Mouse (Mus musculus): ENCODE results near the gene Tob1. TPM values are rescaled to one million over a fixed set of nuclear protein-coding genes. Genes with fewer than 3 reads are reported as not detected.

Tob1 gene
- total and polyA plus RNA-seq, 3 experiments = 2.4 to 7.5 TPM; not detected in 1

- TF ChIP-seq NRF1 (IDR thresholded peaks at IDR 0.05; ENCODE audit: insufficient read depth, low read depth, low read length, poor library complexity, severe bottlenecking) (no peak), EP300 (IDR thresholded peaks at IDR 0.05; ENCODE audit: low read depth in 1 of 2, low read length in 2 of 2) (peak; percentile 37 to 60; a peak in 3 of 4 replicates), USF1 (IDR thresholded peaks at IDR 0.05; ENCODE audit: low read depth, low read length) (no peak), GABPA (IDR thresholded peaks at IDR 0.05; ENCODE audit: low read depth, low read length) (no peak), RAD21 (IDR thresholded peaks at IDR 0.05; ENCODE audit: low read depth, low read length) (no peak), CHD1 (IDR thresholded peaks at IDR 0.05; ENCODE audit: low read depth, low read length) (no peak), ZMIZ1 (IDR thresholded peaks at IDR 0.05; ENCODE audit: low read depth, low read length) (no peak), MYB (IDR thresholded peaks at IDR 0.05; ENCODE audit: low read depth, low read length) (no peak)
These were observed 37.5 kb upstream of the Tob1 start (continued) for GRCm38 (mm10) chr11:94173726-94174146.

- DNase-seq (ENCODE audit: low read depth, low spot score) = no peak
- no peak for TF ChIP-seq TAL1 (IDR thresholded peaks at IDR 0.05; ENCODE audit: low read length)
- TF ChIP-seq MYC (IDR thresholded peaks at IDR 0.05; ENCODE audit: low read depth, low read length) = no peak
- TF ChIP-seq POLR2AphosphoS5 (IDR thresholded peaks at IDR 0.05; ENCODE audit: borderline replicate concordance, low read depth, low read length) = no peak
- no peak for TF ChIP-seq ZKSCAN1 (IDR thresholded peaks at IDR 0.05; ENCODE audit: low read depth, low read length)
- TF ChIP-seq BHLHE40 (IDR thresholded peaks at IDR 0.05; ENCODE audit: borderline replicate concordance, low read depth, low read length) = no peak
- no peak for TF ChIP-seq CTCF (IDR thresholded peaks at IDR 0.05 in 2 of 3, conservative IDR thresholded peaks at IDR 0.05 in 1 of 3; ENCODE audit: control insufficient read depth in 1 of 3, insufficient read depth in 1 of 3, low read depth in 2 of 3, low read length in 3 of 3, poor library complexity in 1 of 3, severe bottlenecking in 1 of 3)
- TF ChIP-seq ZMIZ1 (IDR thresholded peaks at IDR 0.05; ENCODE audit: low read depth, low read length) = no peak
- no peak for TF ChIP-seq SIN3A (IDR thresholded peaks at IDR 0.05; ENCODE audit: low read length)
- TF ChIP-seq TBP (IDR thresholded peaks at IDR 0.05; ENCODE audit: low read depth, low read length) = no peak
- TF ChIP-seq TCF12 (IDR thresholded peaks at IDR 0.05; ENCODE audit: low read depth, low read length) = no peak
- TF ChIP-seq SMC3 (IDR thresholded peaks at IDR 0.05; ENCODE audit: low read depth, low read length) = no peak
- no peak for TF ChIP-seq MAFK (IDR thresholded peaks at IDR 0.05; ENCODE audit: borderline replicate concordance, low read depth, low read length)
- no peak for TF ChIP-seq MXI1 (IDR thresholded peaks at IDR 0.05; ENCODE audit: low read depth, low read length)
- no peak for TF ChIP-seq CHD1 (IDR thresholded peaks at IDR 0.05; ENCODE audit: low read depth, low read length)
- TF ChIP-seq ZC3H11A (IDR thresholded peaks at IDR 0.05; ENCODE audit: low read depth, low read length) = no peak
- TF ChIP-seq MYB (IDR thresholded peaks at IDR 0.05; ENCODE audit: low read depth, low read length) = no peak
- TF ChIP-seq EP300 (IDR thresholded peaks at IDR 0.05; ENCODE audit: low read depth in 1 of 2, low read length in 2 of 2) = no peak
- no peak overlapping the region for H3K4me3 ChIP-seq (ENCODE audit: control insufficient read depth in 1 of 2, insufficient read depth in 1 of 2, low read depth in 2 of 2, low read length in 2 of 2)
- no peaks in the 10 kb centered on the region for H3K79me2 ChIP-seq (ENCODE audit: control insufficient read depth, insufficient read depth, low read length, poor library complexity)
- H3K9ac ChIP-seq (ENCODE audit: control insufficient read depth, low read depth, low read length, poor library complexity, severe bottlenecking) = no peak overlapping the region
- peaks cover 0 to 9% of the 10 kb centered on the region in 2 experiments; a peak in 2 of 4 replicates for H3K36me3 ChIP-seq (ENCODE audit: control insufficient read depth in 1 of 2, insufficient read depth in 2 of 2, low read length in 2 of 2)
- H3K9me3 ChIP-seq (replicated peaks; ENCODE audit: insufficient read depth, low read length) = no peaks in the 10 kb centered on the region
- no peak overlapping the region for H3K27ac ChIP-seq (ENCODE audit: control insufficient read depth, low read depth, low read length)
- H3K4me1 ChIP-seq (ENCODE audit: control insufficient read depth in 1 of 2, insufficient read depth in 2 of 2, low read length in 2 of 2) = peaks cover 11 to 18% of the 10 kb centered on the region in 2 experiments
- no peaks in the 10 kb centered on the region; a peak in 1 of 4 replicates for H3K27me3 ChIP-seq (ENCODE audit: control insufficient read depth in 1 of 2, insufficient read depth in 2 of 2, low read length in 2 of 2)
These were observed 36.0 kb upstream of the Tob1 start for GRCm38 (mm10) chr11:94175288-94175687.
